Mouse (Mus musculus) heart, adult 2 months (tissue): ENCODE data around the gene Dock8.

Experiments
- CTCF ChIP-seq: fragments of 200-600 bp; IDR thresholded peaks from 2 replicates; pipeline ENCODE4 v1.8.1; 2022; ENCODE audit warnings: antibody characterized with exemption, mild to moderate bottlenecking, moderate library complexity
- EP300 ChIP-seq: fragments of 200-500 bp; IDR thresholded peaks from 2 replicates; pipeline ENCODE4 v1.6.1; 2011; ENCODE audit warnings: low read depth, low read length, control low read depth; ENCODE audit not compliant: insufficient read depth
- POLR2A ChIP-seq: fragments of 200-500 bp; IDR thresholded peaks from 2 replicates; pipeline ENCODE4 v1.6.1; 2011; ENCODE audit warnings: mild to moderate bottlenecking, low read depth, low read length, control low read depth; ENCODE audit not compliant: insufficient read depth

DNA sequence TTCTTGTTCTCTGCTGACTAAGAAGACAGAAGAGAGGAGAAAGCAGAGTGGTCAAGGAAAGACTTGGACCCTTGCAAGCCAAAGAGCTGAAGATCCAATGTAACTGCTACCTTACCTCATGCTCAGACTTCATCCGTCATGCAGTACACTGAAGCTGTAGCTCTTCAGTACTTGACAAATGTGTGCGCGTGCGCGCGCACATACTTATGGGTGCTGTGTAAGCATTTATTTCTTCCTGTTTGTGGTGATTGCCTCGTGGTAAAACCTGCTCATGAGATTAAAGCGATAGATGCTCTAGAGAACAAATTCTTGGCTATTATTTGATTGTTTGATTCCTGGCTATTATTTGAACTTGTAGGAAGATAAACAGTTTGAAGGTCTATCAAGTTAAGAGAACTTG, 58.5 kb downstream of the Dock8 start:
- TF ChIP-seq POLR2A (no peak), CTCF (no peak), EP300 (no peak)
